Mouse (Mus musculus) adrenal gland, postnatal 10 days (tissue): Measurements from ENCODE around the gene Rab37. TPM values are rescaled to one million over a fixed set of nuclear protein-coding genes. Genes with fewer than 3 reads are reported as not detected.
A peak's percentile ranks its signal among the peaks of the same experiment; 100 is the strongest.

Experiments
- DNase-seq: peaks from one replicate; pipeline ENCODE4 v3.0.0; 2021; ENCODE audit warnings: mixed read lengths
- total RNA-seq, 2 experiments: library from RNA; stranded (reverse); gene quantifications; 2 replicates each; pipeline ENCODE4 v1.2.3; 2021

Gene Rab37
- total RNA-seq, 2 experiments from 2014 or later: 2.4 to 2.5 TPM

- DNase-seq: no peak
Observed at GRCm38 (mm10) chr11:115167631-115168249, 76.5 kb downstream of the Rab37 start.

GRCm38 (mm10) chr11:115169430-115169829 lies 78.2 kb downstream of the Rab37 start:
- no peak for DNase-seq

GRCm38 (mm10) chr11:115171125-115171524 lies 79.9 kb downstream of the Rab37 start:
- peak; percentile 51 for DNase-seq

- DNase-seq: peak; percentile 74
Observed at GRCm38 (mm10) chr11:115172825-115173287, 81.6 kb downstream of the Rab37 start.

GRCm38 (mm10) chr11:115173549-115174339 lies 82.5 kb downstream of the Rab37 start:
- DNase-seq: no peak

GRCm38 (mm10) chr11:115176399-115177190 lies 85.4 kb downstream of the Rab37 start:
- DNase-seq: no peak

- DNase-seq: peak; percentile 51
Observed at GRCm38 (mm10) chr11:115177559-115178195, 86.4 kb downstream of the Rab37 start.

GRCm38 (mm10) chr11:115178766-115179165 lies 87.5 kb downstream of the Rab37 start:
- DNase-seq: no peak

GRCm38 (mm10) chr11:115179191-115179590 lies 88.0 kb downstream of the Rab37 start:
- DNase-seq: no peak

GRCm38 (mm10) chr11:115179881-115180280 lies 88.7 kb downstream of the Rab37 start:
- DNase-seq: peak; percentile 71

GRCm38 (mm10) chr11:115181913-115182638 lies 90.8 kb downstream of the Rab37 start:
- peak; percentile 93 for DNase-seq

GRCm38 (mm10) chr11:115184973-115185372 lies 93.7 kb downstream of the Rab37 start:
- no peak for DNase-seq

- DNase-seq: peak; percentile 100
Observed at GRCm38 (mm10) chr11:115187224-115187639, 96.0 kb downstream of the Rab37 start, which contains the start of gene Tmem104. Tmem104 (plus strand) TSS chr11:115187487.

GRCm38 (mm10) chr11:115187693-115188092 lies 96.5 kb downstream of the Rab37 start, which contains the start of gene Nat9:
Nat9 (minus strand) TSS chr11:115187859.
- peak; percentile 39 for DNase-seq

GRCm38 (mm10) chr11:115188539-115189231 lies 97.5 kb downstream of the Rab37 start:
- no peak for DNase-seq

GRCm38 (mm10) chr11:115189304-115189703 lies 98.1 kb downstream of the Rab37 start:
- DNase-seq: no peak

GRCm38 (mm10) chr11:115192180-115192579 lies 100.9 kb downstream of the Rab37 start:
- peak; percentile 71 for DNase-seq

GRCm38 (mm10) chr11:115194693-115195092 lies 103.5 kb downstream of the Rab37 start:
- DNase-seq: no peak

- no peak for DNase-seq
Observed at GRCm38 (mm10) chr11:115195933-115196332, 104.7 kb downstream of the Rab37 start.

GRCm38 (mm10) chr11:115197558-115197957 lies 106.3 kb downstream of the Rab37 start:
- DNase-seq: no peak
